Mouse (Mus musculus): ENCODE measurements around the gene Bhlhe41. TPM values are rescaled to one million over a fixed set of nuclear protein-coding genes. Genes with fewer than 3 reads are reported as not detected.
A peak's percentile ranks its signal among the peaks of the same experiment; 100 is the strongest.

The Bhlhe41 gene
- polyA plus RNA-seq, 1 experiment from 2014 or later = 3.0 TPM

- 47% methylated on average over 6 of the region's 6 CpGs for WGBS
- ATAC-seq (ENCODE audit: low read depth) = no peak
- no peaks in the 10 kb centered on the region for H3K36me3 ChIP-seq (ENCODE audit: control insufficient read depth, insufficient read depth, low read length)
- no peak for DNase-seq (ENCODE audit: low spot score)
- no peaks in the 10 kb centered on the region for H3K9me3 ChIP-seq (ENCODE audit: control insufficient read depth, low read length)
- H3K27ac ChIP-seq (replicated peaks; ENCODE audit: low read depth, low read length) = no peak overlapping the region
- H3K4me3 ChIP-seq (ENCODE audit: low read depth, low read length) = no peak overlapping the region
- H3K4me2 ChIP-seq (ENCODE audit: low read depth, low read length) = no peak overlapping the region
- no peak overlapping the region for H3K9ac ChIP-seq (ENCODE audit: low read depth, low read length)
- no peaks in the 10 kb centered on the region for H3K4me1 ChIP-seq (ENCODE audit: control insufficient read depth, insufficient read depth, low read length)
- no peaks in the 10 kb centered on the region for H3K27me3 ChIP-seq (replicated peaks; ENCODE audit: control insufficient read depth, insufficient read depth, low read length)
Observed at GRCm38 (mm10) chr6:145835359-145835758, 30.0 kb downstream of the Bhlhe41 start.

- Histone ChIP-seq H3K9ac (ENCODE audit: low read depth, low read length) (no peak overlapping the region), H3K9me3 (ENCODE audit: control insufficient read depth, low read length) (no peaks in the 10 kb centered on the region), H3K4me1 (ENCODE audit: control insufficient read depth, insufficient read depth, low read length) (no peaks in the 10 kb centered on the region), H3K36me3 (ENCODE audit: control insufficient read depth, insufficient read depth, low read length) (no peaks in the 10 kb centered on the region), H3K4me3 (ENCODE audit: low read depth, low read length) (no peak overlapping the region), H3K27me3 (replicated peaks; ENCODE audit: control insufficient read depth, insufficient read depth, low read length) (no peaks in the 10 kb centered on the region), H3K27ac (replicated peaks; ENCODE audit: low read depth, low read length) (no peak overlapping the region), H3K4me2 (ENCODE audit: low read depth, low read length) (no peak overlapping the region)
- DNase-seq (ENCODE audit: low spot score) = no peak
- ATAC-seq (ENCODE audit: low read depth) = no peak
- 71% methylated on average over 8 of the region's 8 CpGs for WGBS
Observed at GRCm38 (mm10) chr6:145832927-145833326, 32.4 kb downstream of the Bhlhe41 start.

- 35% methylated on average over 9 of the region's 9 CpGs for WGBS
- H3K4me3 ChIP-seq (ENCODE audit: low read depth, low read length) = no peak overlapping the region
- H3K27ac ChIP-seq (replicated peaks; ENCODE audit: low read depth, low read length) = no peak overlapping the region
- no peaks in the 10 kb centered on the region for H3K9me3 ChIP-seq (ENCODE audit: control insufficient read depth, low read length)
- H3K4me2 ChIP-seq (ENCODE audit: low read depth, low read length) = no peak overlapping the region; the same call in 1 of the 2 replicates
- ATAC-seq (ENCODE audit: low read depth) (peak; percentile 55), DNase-seq (ENCODE audit: low spot score) (peak; percentile 39)
- H3K9ac ChIP-seq (ENCODE audit: low read depth, low read length) = no peak overlapping the region
- H3K27me3 ChIP-seq (replicated peaks; ENCODE audit: control insufficient read depth, insufficient read depth, low read length) = no peaks in the 10 kb centered on the region
- no peaks in the 10 kb centered on the region for H3K36me3 ChIP-seq (ENCODE audit: control insufficient read depth, insufficient read depth, low read length)
- no peaks in the 10 kb centered on the region for H3K4me1 ChIP-seq (ENCODE audit: control insufficient read depth, insufficient read depth, low read length)
Observed at GRCm38 (mm10) chr6:145830617-145831016, 34.7 kb downstream of the Bhlhe41 start.

GRCm38 (mm10) chr6:145830117-145830516 lies 35.2 kb downstream of the Bhlhe41 start:
- Histone ChIP-seq H3K9me3 (ENCODE audit: control insufficient read depth, low read length) (no peaks in the 10 kb centered on the region), H3K4me2 (ENCODE audit: low read depth, low read length) (peak overlapping the region; percentile 10; the same call in 1 of the 2 replicates), H3K4me1 (ENCODE audit: control insufficient read depth, insufficient read depth, low read length) (no peaks in the 10 kb centered on the region), H3K27ac (replicated peaks; ENCODE audit: low read depth, low read length) (no peak overlapping the region), H3K27me3 (replicated peaks; ENCODE audit: control insufficient read depth, insufficient read depth, low read length) (no peaks in the 10 kb centered on the region), H3K4me3 (ENCODE audit: low read depth, low read length) (no peak overlapping the region), H3K36me3 (ENCODE audit: control insufficient read depth, insufficient read depth, low read length) (no peaks in the 10 kb centered on the region), H3K9ac (ENCODE audit: low read depth, low read length) (no peak overlapping the region)
- ATAC-seq (ENCODE audit: low read depth) = 0 out of 2 replicates have a peak, but pooled peaks have one; percentile 60
- DNase-seq (ENCODE audit: low spot score) = peak; percentile 88
- WGBS = 16% methylated on average over 8 of the region's 8 CpGs

GRCm38 (mm10) chr6:145829062-145829835 lies 36.1 kb downstream of the Bhlhe41 start:
- H3K4me2 ChIP-seq (ENCODE audit: low read depth, low read length) = no peak overlapping the region
- H3K4me1 ChIP-seq (ENCODE audit: control insufficient read depth, insufficient read depth, low read length) = no peaks in the 10 kb centered on the region
- no peak overlapping the region for H3K4me3 ChIP-seq (ENCODE audit: low read depth, low read length)
- no peak overlapping the region for H3K27ac ChIP-seq (replicated peaks; ENCODE audit: low read depth, low read length)
- H3K27me3 ChIP-seq (replicated peaks; ENCODE audit: control insufficient read depth, insufficient read depth, low read length) = no peaks in the 10 kb centered on the region
- WGBS = 61% methylated on average over 16 of the region's 16 CpGs
- H3K9me3 ChIP-seq (ENCODE audit: control insufficient read depth, low read length) = no peaks in the 10 kb centered on the region
- H3K36me3 ChIP-seq (ENCODE audit: control insufficient read depth, insufficient read depth, low read length) = no peaks in the 10 kb centered on the region
- no peak overlapping the region for H3K9ac ChIP-seq (ENCODE audit: low read depth, low read length)
- ATAC-seq (ENCODE audit: low read depth) (no peak), DNase-seq (ENCODE audit: low spot score) (no peak)

- Histone ChIP-seq H3K27me3 (replicated peaks; ENCODE audit: control insufficient read depth, insufficient read depth, low read length) (no peaks in the 10 kb centered on the region), H3K27ac (replicated peaks; ENCODE audit: low read depth, low read length) (no peak overlapping the region), H3K36me3 (ENCODE audit: control insufficient read depth, insufficient read depth, low read length) (no peaks in the 10 kb centered on the region), H3K9ac (ENCODE audit: low read depth, low read length) (no peak overlapping the region), H3K4me3 (ENCODE audit: low read depth, low read length) (no peak overlapping the region), H3K4me2 (ENCODE audit: low read depth, low read length) (no peak overlapping the region), H3K4me1 (ENCODE audit: control insufficient read depth, insufficient read depth, low read length) (no peaks in the 10 kb centered on the region), H3K9me3 (ENCODE audit: control insufficient read depth, low read length) (no peaks in the 10 kb centered on the region)
- DNase-seq (ENCODE audit: low spot score) (no peak), ATAC-seq (ENCODE audit: low read depth) (no peak)
- 88% methylated on average over 4 of the region's 4 CpGs for WGBS
Observed at GRCm38 (mm10) chr6:145826305-145826704, 39.1 kb downstream of the Bhlhe41 start.

- ATAC-seq (ENCODE audit: low read depth) (no peak), DNase-seq (ENCODE audit: low spot score) (peak; percentile 74)
- H3K4me1 ChIP-seq (ENCODE audit: control insufficient read depth, insufficient read depth, low read length) = no peaks in the 10 kb centered on the region
Observed at GRCm38 (mm10) chr6:145823588-145824234, 41.6 kb downstream of the Bhlhe41 start.

GRCm38 (mm10) chr6:145823103-145823502 lies 42.3 kb downstream of the Bhlhe41 start:
- H3K27me3 ChIP-seq (replicated peaks; ENCODE audit: control insufficient read depth, insufficient read depth, low read length) = no peaks in the 10 kb centered on the region
- no peak overlapping the region for H3K4me2 ChIP-seq (ENCODE audit: low read depth, low read length)
- peaks cover 10% of the 10 kb centered on the region; the same call in 1 of the 2 replicates for H3K36me3 ChIP-seq (ENCODE audit: control insufficient read depth, insufficient read depth, low read length)
- ATAC-seq (ENCODE audit: low read depth) (0 out of 2 replicates have a peak, but pooled peaks have one; percentile 55), DNase-seq (ENCODE audit: low spot score) (no peak)
- WGBS = 56% methylated on average over 6 of the region's 6 CpGs
- H3K4me1 ChIP-seq (ENCODE audit: control insufficient read depth, insufficient read depth, low read length) = no peaks in the 10 kb centered on the region
- no peaks in the 10 kb centered on the region for H3K9me3 ChIP-seq (ENCODE audit: control insufficient read depth, low read length)
- no peak overlapping the region for H3K4me3 ChIP-seq (ENCODE audit: low read depth, low read length)
- H3K9ac ChIP-seq (ENCODE audit: low read depth, low read length) = no peak overlapping the region
- H3K27ac ChIP-seq (replicated peaks; ENCODE audit: low read depth, low read length) = no peak overlapping the region

More at GRCm38 (mm10) chr6:145823588-145824234, 41.6 kb downstream of the Bhlhe41 start:
- Histone ChIP-seq H3K36me3 (ENCODE audit: control insufficient read depth, insufficient read depth, low read length) (peaks cover 5% of the 10 kb centered on the region; the same call in 1 of the 2 replicates), H3K4me3 (ENCODE audit: low read depth, low read length) (no peak overlapping the region), H3K9ac (ENCODE audit: low read depth, low read length) (no peak overlapping the region), H3K9me3 (ENCODE audit: control insufficient read depth, low read length) (no peaks in the 10 kb centered on the region), H3K27me3 (replicated peaks; ENCODE audit: control insufficient read depth, insufficient read depth, low read length) (no peaks in the 10 kb centered on the region), H3K4me2 (ENCODE audit: low read depth, low read length) (no peak overlapping the region), H3K27ac (replicated peaks; ENCODE audit: low read depth, low read length) (no peak overlapping the region)
- WGBS = 48% methylated on average over 5 of the region's 5 CpGs
